Mouse (Mus musculus): ENCODE measurements around the gene Exd2. TPM values are rescaled to one million over a fixed set of nuclear protein-coding genes. Genes with fewer than 3 reads are reported as not detected.

Gene Exd2
- polyA plus RNA-seq, 1 experiment from 2014 or later, result 66.4 TPM

GRCm38 (mm10) chr12:80473731-80474130 is 10.8 kb downstream of the Exd2 start:
- Histone ChIP-seq H3K9me3 (replicated peaks; ENCODE audit: control insufficient read depth, low read length, poor library complexity, severe bottlenecking) (no peaks in the 10 kb centered on the region), H3K27ac (ENCODE audit: low read length) (no peak overlapping the region), H3K36me3 (ENCODE audit: control insufficient read depth, insufficient read depth, low read length) (no peaks in the 10 kb centered on the region), H3K27me3 (ENCODE audit: control insufficient read depth, insufficient read depth, low read depth, low read length) (no peaks in the 10 kb centered on the region), H3K4me1 (ENCODE audit: control insufficient read depth, insufficient read depth, low read length) (no peaks in the 10 kb centered on the region), H3K4me3 (ENCODE audit: low read depth, low read length) (no peak overlapping the region), H3K9ac (ENCODE audit: low read depth, low read length) (no peak overlapping the region), H3K4me2 (ENCODE audit: low read length) (no peak overlapping the region)
- no peak for ATAC-seq
- WGBS, result 94% methylated on average over 3 of the region's 3 CpGs

GRCm38 (mm10) chr12:80479986-80480385 is 17.1 kb downstream of the Exd2 start:
- no peaks in the 10 kb centered on the region for H3K27me3 ChIP-seq (ENCODE audit: control insufficient read depth, insufficient read depth, low read depth, low read length)
- 92% methylated on average over 3 of the region's 3 CpGs for WGBS
- H3K27ac ChIP-seq (ENCODE audit: low read length), result no peak overlapping the region
- H3K4me3 ChIP-seq (ENCODE audit: low read depth, low read length), result no peak overlapping the region
- no peak overlapping the region for H3K9ac ChIP-seq (ENCODE audit: low read depth, low read length)
- no peaks in the 10 kb centered on the region for H3K4me1 ChIP-seq (ENCODE audit: control insufficient read depth, insufficient read depth, low read length)
- peaks cover 1% of the 10 kb centered on the region; the same call in 1 of the 2 replicates for H3K36me3 ChIP-seq (ENCODE audit: control insufficient read depth, insufficient read depth, low read length)
- H3K9me3 ChIP-seq (replicated peaks; ENCODE audit: control insufficient read depth, low read length, poor library complexity, severe bottlenecking), result no peaks in the 10 kb centered on the region
- H3K4me2 ChIP-seq (ENCODE audit: low read length), result no peak overlapping the region
- ATAC-seq, result no peak

- Histone ChIP-seq H3K4me1 (ENCODE audit: control insufficient read depth, insufficient read depth, low read length) (no peaks in the 10 kb centered on the region), H3K27ac (ENCODE audit: low read length) (no peak overlapping the region), H3K9me3 (replicated peaks; ENCODE audit: control insufficient read depth, low read length, poor library complexity, severe bottlenecking) (no peaks in the 10 kb centered on the region), H3K4me3 (ENCODE audit: low read depth, low read length) (no peak overlapping the region), H3K9ac (ENCODE audit: low read depth, low read length) (no peak overlapping the region), H3K36me3 (ENCODE audit: control insufficient read depth, insufficient read depth, low read length) (peaks cover 5% of the 10 kb centered on the region; the same call in 1 of the 2 replicates), H3K27me3 (ENCODE audit: control insufficient read depth, insufficient read depth, low read depth, low read length) (no peaks in the 10 kb centered on the region), H3K4me2 (ENCODE audit: low read length) (no peak overlapping the region)
- ATAC-seq, result no peak
- 81% methylated on average over 3 of the region's 3 CpGs for WGBS
These were observed 20.5 kb downstream of the Exd2 start for GRCm38 (mm10) chr12:80483397-80483796.

- Histone ChIP-seq H3K4me3 (ENCODE audit: low read depth, low read length) (no peak overlapping the region), H3K27me3 (ENCODE audit: control insufficient read depth, insufficient read depth, low read depth, low read length) (no peaks in the 10 kb centered on the region), H3K36me3 (ENCODE audit: control insufficient read depth, insufficient read depth, low read length) (peaks cover 27% of the 10 kb centered on the region), H3K4me2 (ENCODE audit: low read length) (no peak overlapping the region), H3K9me3 (replicated peaks; ENCODE audit: control insufficient read depth, low read length, poor library complexity, severe bottlenecking) (no peaks in the 10 kb centered on the region), H3K9ac (ENCODE audit: low read depth, low read length) (no peak overlapping the region), H3K4me1 (ENCODE audit: control insufficient read depth, insufficient read depth, low read length) (no peaks in the 10 kb centered on the region), H3K27ac (ENCODE audit: low read length) (no peak overlapping the region)
- ATAC-seq, result no peak
- 93% methylated on average over 5 of the region's 5 CpGs for WGBS
These were observed 30.4 kb downstream of the Exd2 start for GRCm38 (mm10) chr12:80493311-80493710.

- no peak for ATAC-seq
- Histone ChIP-seq H3K36me3 (ENCODE audit: control insufficient read depth, insufficient read depth, low read length) (peaks cover 17% of the 10 kb centered on the region), H3K4me2 (ENCODE audit: low read length) (no peak overlapping the region), H3K9me3 (replicated peaks; ENCODE audit: control insufficient read depth, low read length, poor library complexity, severe bottlenecking) (no peaks in the 10 kb centered on the region), H3K4me3 (ENCODE audit: low read depth, low read length) (no peak overlapping the region), H3K4me1 (ENCODE audit: control insufficient read depth, insufficient read depth, low read length) (no peaks in the 10 kb centered on the region), H3K9ac (ENCODE audit: low read depth, low read length) (no peak overlapping the region), H3K27ac (ENCODE audit: low read length) (no peak overlapping the region), H3K27me3 (ENCODE audit: control insufficient read depth, insufficient read depth, low read depth, low read length) (no peaks in the 10 kb centered on the region)
- WGBS, result 95% methylated on average over 1 of the region's 1 CpGs
These were observed 32.8 kb downstream of the Exd2 start for GRCm38 (mm10) chr12:80495691-80496090.

- H3K9me3 ChIP-seq (replicated peaks; ENCODE audit: control insufficient read depth, low read length, poor library complexity, severe bottlenecking), result no peaks in the 10 kb centered on the region
- H3K4me3 ChIP-seq (ENCODE audit: low read depth, low read length), result no peak overlapping the region
- WGBS, result 57% methylated on average over 4 of the region's 4 CpGs
- ATAC-seq, result no peak
- H3K27me3 ChIP-seq (ENCODE audit: control insufficient read depth, insufficient read depth, low read depth, low read length), result no peaks in the 10 kb centered on the region
- no peak overlapping the region for H3K9ac ChIP-seq (ENCODE audit: low read depth, low read length)
- no peak overlapping the region for H3K27ac ChIP-seq (ENCODE audit: low read length)
- no peak overlapping the region for H3K4me2 ChIP-seq (ENCODE audit: low read length)
- peaks cover under 1% of the 10 kb centered on the region; the same call in 1 of the 2 replicates for H3K36me3 ChIP-seq (ENCODE audit: control insufficient read depth, insufficient read depth, low read length)
- H3K4me1 ChIP-seq (ENCODE audit: control insufficient read depth, insufficient read depth, low read length), result no peaks in the 10 kb centered on the region
These were observed 35.5 kb downstream of the Exd2 start for GRCm38 (mm10) chr12:80498356-80498755.

- Histone ChIP-seq H3K9me3 (replicated peaks; ENCODE audit: control insufficient read depth, low read length, poor library complexity, severe bottlenecking) (no peaks in the 10 kb centered on the region), H3K27ac (ENCODE audit: low read length) (no peak overlapping the region), H3K4me3 (ENCODE audit: low read depth, low read length) (no peak overlapping the region), H3K4me1 (ENCODE audit: control insufficient read depth, insufficient read depth, low read length) (no peaks in the 10 kb centered on the region), H3K9ac (ENCODE audit: low read depth, low read length) (no peak overlapping the region), H3K27me3 (ENCODE audit: control insufficient read depth, insufficient read depth, low read depth, low read length) (no peaks in the 10 kb centered on the region), H3K36me3 (ENCODE audit: control insufficient read depth, insufficient read depth, low read length) (no peaks in the 10 kb centered on the region), H3K4me2 (ENCODE audit: low read length) (no peak overlapping the region)
- 67% methylated on average over 1 of the region's 1 CpGs for WGBS
- no peak for ATAC-seq
These were observed 37.6 kb downstream of the Exd2 start for GRCm38 (mm10) chr12:80500506-80500905.

- 86% methylated on average over 5 of the region's 5 CpGs for WGBS
- no peak overlapping the region for H3K9ac ChIP-seq (ENCODE audit: low read depth, low read length)
- H3K9me3 ChIP-seq (replicated peaks; ENCODE audit: control insufficient read depth, low read length, poor library complexity, severe bottlenecking), result no peaks in the 10 kb centered on the region
- H3K4me3 ChIP-seq (ENCODE audit: low read depth, low read length), result no peak overlapping the region
- no peak overlapping the region for H3K4me2 ChIP-seq (ENCODE audit: low read length)
- H3K27me3 ChIP-seq (ENCODE audit: control insufficient read depth, insufficient read depth, low read depth, low read length), result no peaks in the 10 kb centered on the region
- no peak for ATAC-seq
- H3K36me3 ChIP-seq (ENCODE audit: control insufficient read depth, insufficient read depth, low read length), result no peaks in the 10 kb centered on the region
- H3K4me1 ChIP-seq (ENCODE audit: control insufficient read depth, insufficient read depth, low read length), result no peaks in the 10 kb centered on the region
- H3K27ac ChIP-seq (ENCODE audit: low read length), result no peak overlapping the region
These were observed 41.8 kb downstream of the Exd2 start for GRCm38 (mm10) chr12:80504718-80505117.

GRCm38 (mm10) chr12:80507041-80507745 is 44.3 kb downstream of the Exd2 start:
- no peak for ATAC-seq
- Histone ChIP-seq H3K4me3 (ENCODE audit: low read depth, low read length) (no peak overlapping the region), H3K27me3 (ENCODE audit: control insufficient read depth, insufficient read depth, low read depth, low read length) (no peaks in the 10 kb centered on the region), H3K9me3 (replicated peaks; ENCODE audit: control insufficient read depth, low read length, poor library complexity, severe bottlenecking) (no peaks in the 10 kb centered on the region), H3K27ac (ENCODE audit: low read length) (no peak overlapping the region), H3K9ac (ENCODE audit: low read depth, low read length) (no peak overlapping the region), H3K36me3 (ENCODE audit: control insufficient read depth, insufficient read depth, low read length) (no peaks in the 10 kb centered on the region), H3K4me1 (ENCODE audit: control insufficient read depth, insufficient read depth, low read length) (no peaks in the 10 kb centered on the region), H3K4me2 (ENCODE audit: low read length) (no peak overlapping the region)
- WGBS, result 55% methylated on average over 14 of the region's 14 CpGs
